Mouse (Mus musculus): ENCODE data around the gene Fcgr1. TPM values are rescaled to one million over a fixed set of nuclear protein-coding genes. Genes with fewer than 3 reads are reported as not detected.

Gene Fcgr1
- total and polyA plus RNA-seq, 2 experiments from 2014 or later, result 1.5 to 3.0 TPM

DNA sequence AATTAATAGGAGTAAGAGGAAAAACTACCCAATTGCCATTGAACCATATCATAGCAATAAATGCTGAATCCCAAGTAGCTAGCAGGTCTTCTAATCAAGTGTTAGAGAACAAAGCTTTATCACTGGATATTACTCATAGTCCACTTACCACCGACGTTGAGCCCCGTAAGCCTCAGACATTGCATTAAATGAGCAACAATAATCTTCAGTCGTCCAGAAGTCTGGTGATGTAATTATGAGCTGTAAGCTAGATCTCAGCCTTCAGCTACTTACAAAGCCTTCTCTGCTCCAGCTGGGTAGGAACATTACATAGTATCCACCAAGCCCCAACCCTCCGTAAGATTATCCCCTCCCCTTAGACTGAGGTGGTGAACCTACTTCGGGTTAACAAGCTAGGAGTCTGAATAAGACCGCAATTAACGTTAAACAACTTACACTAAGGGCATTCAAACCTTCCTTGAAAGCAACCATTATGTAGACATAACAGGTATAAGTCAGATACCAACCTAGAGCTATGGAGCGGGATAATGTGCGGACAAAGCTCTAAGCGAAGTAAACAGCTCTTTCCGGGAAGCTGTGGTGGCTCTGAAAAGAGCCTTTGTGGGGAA is 55.8 kb downstream of the Fcgr1 start:
- TF ChIP-seq CTCF (IDR thresholded peaks at IDR 0.05; ENCODE audit: low read depth) (no peak), EP300 (IDR thresholded peaks at IDR 0.05; ENCODE audit: low read depth) (no peak)
- WGBS, result 2% methylated on average over 12 of the region's 12 CpGs
- Histone ChIP-seq H3K9ac (replicated peaks; ENCODE audit: low read depth, low read length) (peak overlapping the region; percentile 36), H3K27ac (ENCODE audit: low read depth) (peak overlapping the region; percentile 39; the same call in 1 of the 2 replicates), H3K9me3 (replicated peaks; ENCODE audit: control insufficient read depth, low read length) (no peaks in the 10 kb centered on the region), H3K4me3 (ENCODE audit: low read depth, low read length) (peak overlapping the region; percentile 40), H3K27me3 (ENCODE audit: control insufficient read depth, insufficient read depth, low read length) (no peaks in the 10 kb centered on the region), H3K36me3 (replicated peaks; ENCODE audit: control insufficient read depth, insufficient read depth, low read length) (no peaks in the 10 kb centered on the region), H3K4me2 (ENCODE audit: low read depth, low read length) (peak overlapping the region; percentile 53), H3K4me1 (ENCODE audit: control insufficient read depth, insufficient read depth) (peaks cover 16% of the 10 kb centered on the region)
- ATAC-seq (ENCODE audit: insufficient read depth, low read depth) (no peak), DNase-seq (ENCODE audit: low spot score) (no peak)

DNA sequence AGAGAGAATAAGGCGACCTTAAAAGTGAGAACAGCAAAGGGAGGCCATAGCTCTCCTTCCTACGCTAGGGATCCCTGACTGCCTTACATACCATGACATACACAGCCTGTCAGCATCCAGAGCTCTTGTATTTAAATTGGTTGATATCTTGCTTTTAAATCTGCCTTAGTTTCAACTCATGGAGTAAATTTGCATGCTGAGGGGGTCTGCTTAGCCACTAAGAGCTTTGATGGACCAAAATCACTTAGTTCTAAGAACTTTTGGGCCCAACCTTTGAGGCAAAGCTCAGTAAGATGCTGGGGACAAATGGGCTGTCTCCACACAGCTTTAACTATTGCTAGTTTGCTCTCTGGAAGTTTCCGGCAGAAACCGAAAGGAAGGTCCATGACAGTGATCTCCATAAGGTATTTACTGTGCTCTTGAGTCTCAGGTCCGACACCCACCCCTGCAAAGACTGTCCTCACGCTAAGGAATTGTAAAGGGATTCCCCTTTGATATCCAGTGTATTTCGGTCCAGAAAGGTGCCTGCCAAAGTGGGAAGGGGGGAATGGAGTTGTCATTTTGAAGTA is 56.4 kb downstream of the Fcgr1 start:
- WGBS, result 25% methylated on average over 7 of the region's 7 CpGs
- DNase-seq (ENCODE audit: low spot score), result no peak
- Histone ChIP-seq H3K36me3 (replicated peaks; ENCODE audit: control insufficient read depth, insufficient read depth, low read length) (no peaks in the 10 kb centered on the region), H3K27ac (ENCODE audit: low read depth) (0 out of 2 replicates have a peak overlapping the region, but pooled peaks have one; percentile 16), H3K9me3 (replicated peaks; ENCODE audit: control insufficient read depth, low read length) (no peaks in the 10 kb centered on the region), H3K4me3 (ENCODE audit: low read depth, low read length) (peak overlapping the region; percentile 40), H3K27me3 (ENCODE audit: control insufficient read depth, insufficient read depth, low read length) (no peaks in the 10 kb centered on the region), H3K4me1 (ENCODE audit: control insufficient read depth, insufficient read depth) (peaks cover 16% of the 10 kb centered on the region), H3K4me2 (ENCODE audit: low read depth, low read length) (peak overlapping the region; percentile 53), H3K9ac (replicated peaks; ENCODE audit: low read depth, low read length) (peak overlapping the region; percentile 36)
- ATAC-seq (ENCODE audit: insufficient read depth, low read depth), result no peak
- TF ChIP-seq EP300 (IDR thresholded peaks at IDR 0.05; ENCODE audit: low read depth), result no peak
- no peak for TF ChIP-seq CTCF (IDR thresholded peaks at IDR 0.05; ENCODE audit: low read depth)

DNA sequence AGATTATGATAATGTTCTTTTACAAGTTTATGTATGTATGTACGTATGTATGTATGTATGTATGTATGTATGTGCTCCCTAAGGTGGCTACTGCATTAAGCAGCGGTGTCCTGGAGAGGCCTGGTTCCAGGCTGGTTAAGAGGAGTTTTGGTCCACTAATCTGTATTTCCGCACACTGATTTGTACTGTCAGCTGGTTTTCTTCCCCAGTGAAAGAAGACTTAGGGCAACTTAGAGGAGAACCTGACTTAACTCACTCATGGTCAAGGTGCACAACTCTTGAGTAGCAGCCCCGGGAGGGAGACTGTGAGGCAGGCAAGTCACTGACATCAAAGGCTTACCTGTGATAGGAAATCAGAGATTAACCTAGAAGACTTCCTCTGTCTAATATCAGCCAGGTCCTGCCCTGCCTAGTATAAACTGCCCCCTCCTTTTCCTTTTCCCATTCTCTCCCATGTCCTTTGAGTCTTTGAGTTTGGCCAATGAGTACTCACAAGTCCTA is 56.9 kb downstream of the Fcgr1 start:
- DNase-seq (ENCODE audit: low spot score) (no peak), ATAC-seq (ENCODE audit: insufficient read depth, low read depth) (no peak)
- H3K9me3 ChIP-seq (replicated peaks; ENCODE audit: control insufficient read depth, low read length), result no peaks in the 10 kb centered on the region
- H3K4me1 ChIP-seq (ENCODE audit: control insufficient read depth, insufficient read depth), result peaks cover 16% of the 10 kb centered on the region
- TF ChIP-seq CTCF (IDR thresholded peaks at IDR 0.05; ENCODE audit: low read depth) (no peak), EP300 (IDR thresholded peaks at IDR 0.05; ENCODE audit: low read depth) (no peak)
- H3K4me3 ChIP-seq (ENCODE audit: low read depth, low read length), result peak overlapping the region; percentile 40
- H3K9ac ChIP-seq (replicated peaks; ENCODE audit: low read depth, low read length), result peak overlapping the region; percentile 36; the same call in 1 of the 2 replicates
- H3K27ac ChIP-seq (ENCODE audit: low read depth), result 0 out of 2 replicates have a peak overlapping the region, but pooled peaks have one; percentile 16
- H3K27me3 ChIP-seq (ENCODE audit: control insufficient read depth, insufficient read depth, low read length), result no peaks in the 10 kb centered on the region
- peak overlapping the region; percentile 53 for H3K4me2 ChIP-seq (ENCODE audit: low read depth, low read length)
- WGBS, result 81% methylated on average over 4 of the region's 4 CpGs
- no peaks in the 10 kb centered on the region for H3K36me3 ChIP-seq (replicated peaks; ENCODE audit: control insufficient read depth, insufficient read depth, low read length)

DNA sequence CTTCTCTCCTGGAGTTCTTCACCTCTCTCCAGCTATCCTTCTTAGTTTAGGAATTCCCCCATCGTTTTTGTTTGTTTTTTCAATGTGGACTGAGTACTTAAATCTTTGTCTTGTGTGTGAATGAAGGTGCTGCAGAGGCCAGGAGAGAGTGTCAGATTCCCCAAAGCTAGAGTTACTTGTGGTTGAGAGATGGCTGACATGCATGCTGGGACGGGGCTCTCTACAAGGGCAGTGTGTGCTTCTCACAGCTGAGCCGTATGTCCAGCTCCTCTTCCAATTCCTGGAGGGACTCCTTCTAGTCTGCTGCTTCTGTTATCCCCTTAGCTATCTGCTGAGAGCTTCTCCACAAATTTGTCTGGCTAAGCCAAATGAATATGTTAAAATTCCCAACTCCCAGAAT is 57.9 kb downstream of the Fcgr1 start:
- H3K9me3 ChIP-seq (replicated peaks; ENCODE audit: control insufficient read depth, low read length), result no peaks in the 10 kb centered on the region
- H3K36me3 ChIP-seq (replicated peaks; ENCODE audit: control insufficient read depth, insufficient read depth, low read length), result no peaks in the 10 kb centered on the region
- DNase-seq (ENCODE audit: low spot score), result no peak
- TF ChIP-seq CTCF (IDR thresholded peaks at IDR 0.05; ENCODE audit: low read depth) (no peak), EP300 (IDR thresholded peaks at IDR 0.05; ENCODE audit: low read depth) (no peak)
- no peak overlapping the region for H3K4me3 ChIP-seq (ENCODE audit: low read depth, low read length)
- H3K4me1 ChIP-seq (ENCODE audit: control insufficient read depth, insufficient read depth), result peaks cover 12% of the 10 kb centered on the region
- H3K4me2 ChIP-seq (ENCODE audit: low read depth, low read length), result no peak overlapping the region
- no peak overlapping the region for H3K9ac ChIP-seq (replicated peaks; ENCODE audit: low read depth, low read length)
- 57% methylated on average over 3 of the region's 3 CpGs for WGBS
- H3K27ac ChIP-seq (ENCODE audit: low read depth), result no peak overlapping the region
- H3K27me3 ChIP-seq (ENCODE audit: control insufficient read depth, insufficient read depth, low read length), result no peaks in the 10 kb centered on the region
- ATAC-seq (ENCODE audit: insufficient read depth, low read depth), result no peak

DNA sequence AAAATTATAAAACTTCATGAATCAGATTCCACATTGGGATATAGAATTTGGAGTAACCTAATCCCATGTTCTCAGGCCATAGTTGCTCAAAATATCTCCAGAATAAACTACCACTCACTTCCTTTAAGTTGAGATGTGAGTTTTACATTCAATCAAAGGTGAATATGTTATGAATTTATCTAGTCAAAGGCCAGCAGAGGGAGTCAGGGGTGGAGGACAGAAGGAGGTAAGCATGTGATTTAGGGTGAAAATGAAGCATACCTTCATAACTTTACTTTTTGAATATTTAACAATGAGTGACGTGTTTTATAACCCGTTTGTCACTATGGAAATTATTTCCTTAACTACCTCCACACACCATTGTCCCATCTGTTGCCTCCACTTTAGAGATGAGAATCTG is 58.9 kb downstream of the Fcgr1 start:
- ATAC-seq (ENCODE audit: insufficient read depth, low read depth) (no peak), DNase-seq (ENCODE audit: low spot score) (no peak)
- Histone ChIP-seq H3K27me3 (ENCODE audit: control insufficient read depth, insufficient read depth, low read length) (no peaks in the 10 kb centered on the region), H3K4me1 (ENCODE audit: control insufficient read depth, insufficient read depth) (peaks cover 10% of the 10 kb centered on the region; the same call in 1 of the 2 replicates), H3K36me3 (replicated peaks; ENCODE audit: control insufficient read depth, insufficient read depth, low read length) (no peaks in the 10 kb centered on the region), H3K27ac (ENCODE audit: low read depth) (no peak overlapping the region), H3K4me3 (ENCODE audit: low read depth, low read length) (no peak overlapping the region), H3K9ac (replicated peaks; ENCODE audit: low read depth, low read length) (no peak overlapping the region), H3K9me3 (replicated peaks; ENCODE audit: control insufficient read depth, low read length) (no peaks in the 10 kb centered on the region), H3K4me2 (ENCODE audit: low read depth, low read length) (no peak overlapping the region)
- WGBS, result 85% methylated on average over 2 of the region's 2 CpGs
- TF ChIP-seq EP300 (IDR thresholded peaks at IDR 0.05; ENCODE audit: low read depth) (no peak), CTCF (IDR thresholded peaks at IDR 0.05; ENCODE audit: low read depth) (no peak)

Small RNAs within 50 kb of the gene (microRNA-seq; reads per million reads assigned to microRNA genes)
- gene Gm47311, result not detected
- gene Gm47313, result not detected

Other genes starting within 250 kb of the Fcgr1 start
- gene Vps45, start 235.5 kb downstream of the Fcgr1 start, total RNA-seq (2014; rRNA removed; ENCODE audit: low replicate concordance), result 10.5 and 17.3 TPM in 2 replicates
- gene Vps45, start 235.5 kb downstream of the Fcgr1 start, polyA plus RNA-seq (2015; fragmentation: Nextera tagmentation; extraction: Ambion mirVana), result 42.9 and 49.4 TPM in 2 replicates
- 17.6 and 21.9 TPM in 2 replicates for gene Otud7b, start 189.4 kb downstream of the Fcgr1 start, total RNA-seq (2014; rRNA removed; ENCODE audit: low replicate concordance)
- gene Otud7b, start 189.4 kb downstream of the Fcgr1 start, polyA plus RNA-seq (2015; fragmentation: Nextera tagmentation; extraction: Ambion mirVana), result 16.8 and 21.7 TPM in 2 replicates
- gene Mtmr11, start 132.0 kb downstream of the Fcgr1 start, total RNA-seq (2014; rRNA removed; ENCODE audit: low replicate concordance), result 4.4 and 18.9 TPM in 2 replicates
- gene Mtmr11, start 132.0 kb downstream of the Fcgr1 start, polyA plus RNA-seq (2015; fragmentation: Nextera tagmentation; extraction: Ambion mirVana), result 6.8 and 6.9 TPM in 2 replicates
- gene Sf3b4, start 121.6 kb downstream of the Fcgr1 start, total RNA-seq (2014; rRNA removed; ENCODE audit: low replicate concordance), result 34.5 and 41.7 TPM in 2 replicates
- gene Sf3b4, start 121.6 kb downstream of the Fcgr1 start, polyA plus RNA-seq (2015; fragmentation: Nextera tagmentation; extraction: Ambion mirVana), result 48.3 and 48.6 TPM in 2 replicates
- 9.8 and 15.4 TPM in 2 replicates for gene Sv2a, start 112.8 kb downstream of the Fcgr1 start, total RNA-seq (2014; rRNA removed; ENCODE audit: low replicate concordance)
- 10.8 and 11.2 TPM in 2 replicates for gene Sv2a, start 112.8 kb downstream of the Fcgr1 start, polyA plus RNA-seq (2015; fragmentation: Nextera tagmentation; extraction: Ambion mirVana)
- gene Bola1, start 74.3 kb downstream of the Fcgr1 start, total RNA-seq (2014; rRNA removed; ENCODE audit: low replicate concordance), result 30.0 and 78.1 TPM in 2 replicates
- gene Bola1, start 74.3 kb downstream of the Fcgr1 start, polyA plus RNA-seq (2015; fragmentation: Nextera tagmentation; extraction: Ambion mirVana), result 52.4 and 55.3 TPM in 2 replicates
- gene Hist2h2ab, start 74.1 kb downstream of the Fcgr1 start, total RNA-seq (2014; rRNA removed; ENCODE audit: low replicate concordance), result 41.6 and 50.4 TPM in 2 replicates
- not detected in 2 replicates for gene Hist2h2ab, start 74.1 kb downstream of the Fcgr1 start, polyA plus RNA-seq (2015; fragmentation: Nextera tagmentation; extraction: Ambion mirVana)
- gene Hist2h2ac, start 73.1 kb downstream of the Fcgr1 start, total RNA-seq (2014; rRNA removed; ENCODE audit: low replicate concordance), result 861 and 913 TPM in 2 replicates
- gene Hist2h2ac, start 73.1 kb downstream of the Fcgr1 start, polyA plus RNA-seq (2015; fragmentation: Nextera tagmentation; extraction: Ambion mirVana), result 2.5 and 3.4 TPM in 2 replicates
- 13.2 and 22.1 TPM in 2 replicates for gene Hist2h2be, start 72.8 kb downstream of the Fcgr1 start, total RNA-seq (2014; rRNA removed; ENCODE audit: low replicate concordance)
- 6.4 and 7.6 TPM in 2 replicates for gene Hist2h2be, start 72.8 kb downstream of the Fcgr1 start, polyA plus RNA-seq (2015; fragmentation: Nextera tagmentation; extraction: Ambion mirVana)
- 551 and 927 TPM in 2 replicates for gene Hist2h3c2, start 54.8 kb downstream of the Fcgr1 start, total RNA-seq (2014; rRNA removed; ENCODE audit: low replicate concordance)
- 2.3 and 2.6 TPM in 2 replicates for gene Hist2h3c2, start 54.8 kb downstream of the Fcgr1 start, polyA plus RNA-seq (2015; fragmentation: Nextera tagmentation; extraction: Ambion mirVana)
- 1,879 and 2,872 TPM in 2 replicates for gene Hist2h2aa2, start 53.7 kb downstream of the Fcgr1 start, total RNA-seq (2014; rRNA removed; ENCODE audit: low replicate concordance)
- gene Hist2h2aa2, start 53.7 kb downstream of the Fcgr1 start, polyA plus RNA-seq (2015; fragmentation: Nextera tagmentation; extraction: Ambion mirVana), result 101 and 115 TPM in 2 replicates
- gene Hist2h2aa1, start 48.5 kb downstream of the Fcgr1 start, total RNA-seq (2014; rRNA removed; ENCODE audit: low replicate concordance), result 1,660 and 2,559 TPM in 2 replicates
- 22.0 and 24.6 TPM in 2 replicates for gene Hist2h2aa1, start 48.5 kb downstream of the Fcgr1 start, polyA plus RNA-seq (2015; fragmentation: Nextera tagmentation; extraction: Ambion mirVana)
- gene Hist2h3c1, start 47.3 kb downstream of the Fcgr1 start, total RNA-seq (2014; rRNA removed; ENCODE audit: low replicate concordance), result not detected in 2 replicates
- gene Hist2h3c1, start 47.3 kb downstream of the Fcgr1 start, polyA plus RNA-seq (2015; fragmentation: Nextera tagmentation; extraction: Ambion mirVana), result 0.19 and 0.41 TPM in 2 replicates
- 129 and 135 TPM in 2 replicates for gene Hist2h4, start 30.7 kb downstream of the Fcgr1 start, total RNA-seq (2014; rRNA removed; ENCODE audit: low replicate concordance)
- gene Hist2h4, start 30.7 kb downstream of the Fcgr1 start, polyA plus RNA-seq (2015; fragmentation: Nextera tagmentation; extraction: Ambion mirVana), result 5.4 and 5.9 TPM in 2 replicates
- 1,066 and 1,627 TPM in 2 replicates for gene Hist2h3b, start 25.3 kb downstream of the Fcgr1 start, total RNA-seq (2014; rRNA removed; ENCODE audit: low replicate concordance)
- gene Hist2h3b, start 25.3 kb downstream of the Fcgr1 start, polyA plus RNA-seq (2015; fragmentation: Nextera tagmentation; extraction: Ambion mirVana), result 13.1 and 16.2 TPM in 2 replicates
- 225 and 283 TPM in 2 replicates for gene Hist2h2bb, start 24.2 kb downstream of the Fcgr1 start, total RNA-seq (2014; rRNA removed; ENCODE audit: low replicate concordance)
- gene Hist2h2bb, start 24.2 kb downstream of the Fcgr1 start, polyA plus RNA-seq (2015; fragmentation: Nextera tagmentation; extraction: Ambion mirVana), result 0.59 and 1.7 TPM in 2 replicates
- gene BC107364, start 158.3 kb upstream of the Fcgr1 start, total RNA-seq (2014; rRNA removed; ENCODE audit: low replicate concordance), result not detected in 2 replicates
- 0.40 and 0.41 TPM in 2 replicates for gene BC107364, start 158.3 kb upstream of the Fcgr1 start, polyA plus RNA-seq (2015; fragmentation: Nextera tagmentation; extraction: Ambion mirVana)
- gene Hfe2, start 231.2 kb upstream of the Fcgr1 start, total RNA-seq (2014; rRNA removed; ENCODE audit: low replicate concordance), result 68.1 and 81.3 TPM in 2 replicates
- 24.7 and 25.9 TPM in 2 replicates for gene Hfe2, start 231.2 kb upstream of the Fcgr1 start, polyA plus RNA-seq (2015; fragmentation: Nextera tagmentation; extraction: Ambion mirVana)

Data from heart, postnatal 0 days (tissue).